Mouse (Mus musculus) heart, postnatal 25 days (tissue): Measurements from ENCODE around the gene Hist1h2bg. TPM values are rescaled to one million over a fixed set of nuclear protein-coding genes. Genes with fewer than 3 reads are reported as not detected.
A peak's percentile ranks its signal among the peaks of the same experiment; 100 is the strongest.
"Not testable (repeated sequence)": the region's sequence is repeated elsewhere in the genome, so short reads cannot be mapped to it uniquely, and the experiment has no call there.

ENCODE experiments used
- DNase-seq: peaks from one replicate; pipeline ENCODE4 v3.0.0; 2022; ENCODE audit warnings: low spot score
- intact Hi-C: fragments of 180-260 bp; cut with DNase I; formaldehyde crosslinking; loops from one replicate; pipeline ENCODE4 v1.15.1; 2025
- total RNA-seq, 2 experiments: library from RNA; stranded (reverse); gene quantifications; 2 replicates each; pipeline ENCODE4 v1.2.3; 2021

The Hist1h2bg gene
- total RNA-seq, 2 experiments from 2014 or later, result 28.4 to 48.1 TPM

GRCm38 (mm10) chr13:23576351-23576881 is 5.2 kb downstream of the Hist1h2bg start:
- intact Hi-C loops, result no loop called here
- DNase-seq, result no peak

DNA sequence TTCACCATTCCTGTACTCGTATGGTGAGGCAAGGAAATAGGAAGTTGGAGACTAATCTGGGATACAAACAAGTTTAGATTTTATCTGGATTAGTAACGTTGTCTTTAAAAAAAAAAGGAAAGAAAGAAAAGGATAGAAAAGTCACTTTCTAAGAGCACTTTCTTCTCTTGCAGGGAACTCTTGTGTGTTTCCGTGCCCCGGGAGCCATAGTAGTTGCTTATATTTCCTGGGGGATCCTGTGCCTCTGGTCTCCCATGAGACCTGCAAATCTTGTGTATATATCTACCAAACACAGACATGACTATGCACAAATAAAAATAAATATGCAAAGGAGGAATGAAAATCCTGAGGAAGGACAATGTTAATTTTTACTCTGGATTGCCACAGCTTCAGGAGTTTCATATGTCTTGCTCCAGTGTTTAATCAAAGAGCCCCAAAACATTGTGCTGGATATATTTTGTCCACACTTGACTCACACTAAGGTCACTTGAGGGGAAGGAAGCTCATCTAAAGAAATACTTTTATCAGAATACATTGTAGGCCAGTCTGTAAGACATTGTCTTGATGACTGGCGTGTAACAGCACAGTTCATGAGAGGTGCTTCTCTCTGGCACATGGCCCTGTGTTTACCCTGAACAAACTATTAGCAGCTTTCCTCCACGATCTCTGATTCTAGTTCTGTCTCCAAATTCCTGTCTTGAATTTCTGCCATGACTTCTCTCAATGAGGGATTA is 5.9 kb downstream of the Hist1h2bg start:
- no peak for DNase-seq
- intact Hi-C loops, result no loop called here

DNA sequence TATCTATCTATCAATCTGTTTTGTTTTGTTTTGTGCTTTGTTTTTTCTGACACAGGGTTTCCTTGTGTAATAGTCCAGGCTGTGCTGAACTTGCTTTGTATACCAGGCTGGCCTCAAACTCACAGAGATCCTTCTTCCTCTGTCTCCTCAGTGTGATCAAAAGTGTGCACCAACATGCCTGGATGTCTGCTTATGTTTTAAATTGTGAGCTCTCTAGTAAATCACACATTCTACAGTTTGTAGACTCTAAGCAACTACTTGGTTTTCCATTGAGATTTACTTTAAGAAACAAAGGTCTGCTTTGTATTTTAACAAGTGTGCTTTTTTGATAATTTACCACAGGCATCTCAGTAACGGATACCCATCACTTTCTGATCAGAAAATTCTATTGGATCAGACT is 6.6 kb downstream of the Hist1h2bg start:
- DNase-seq, result no peak
- intact Hi-C loops, result no loop called here

GRCm38 (mm10) chr13:23581408-23582218 is 10.4 kb downstream of the Hist1h2bg start, which contains the start of gene Hist1h4d:
Gene Hist1h4d (plus strand): TSS chr13:23581598.
- peak; percentile 97 for DNase-seq
- intact Hi-C loops, result loop anchor here (5.0 kb wide), 3 partner anchors 49 to 171 kb away; partner anchors contain the start of genes Hist1h2ab, Hist1h2af, Hist1h3b and Hist1h4h

GRCm38 (mm10) chr13:23582219-23583056 is 11.2 kb downstream of the Hist1h2bg start:
- no peak for DNase-seq
- intact Hi-C loops, result loop anchor here (5.0 kb wide), 3 partner anchors 50 to 170 kb away; partner anchors contain the start of genes Hist1h2ab, Hist1h2af, Hist1h3b and Hist1h4h

DNA sequence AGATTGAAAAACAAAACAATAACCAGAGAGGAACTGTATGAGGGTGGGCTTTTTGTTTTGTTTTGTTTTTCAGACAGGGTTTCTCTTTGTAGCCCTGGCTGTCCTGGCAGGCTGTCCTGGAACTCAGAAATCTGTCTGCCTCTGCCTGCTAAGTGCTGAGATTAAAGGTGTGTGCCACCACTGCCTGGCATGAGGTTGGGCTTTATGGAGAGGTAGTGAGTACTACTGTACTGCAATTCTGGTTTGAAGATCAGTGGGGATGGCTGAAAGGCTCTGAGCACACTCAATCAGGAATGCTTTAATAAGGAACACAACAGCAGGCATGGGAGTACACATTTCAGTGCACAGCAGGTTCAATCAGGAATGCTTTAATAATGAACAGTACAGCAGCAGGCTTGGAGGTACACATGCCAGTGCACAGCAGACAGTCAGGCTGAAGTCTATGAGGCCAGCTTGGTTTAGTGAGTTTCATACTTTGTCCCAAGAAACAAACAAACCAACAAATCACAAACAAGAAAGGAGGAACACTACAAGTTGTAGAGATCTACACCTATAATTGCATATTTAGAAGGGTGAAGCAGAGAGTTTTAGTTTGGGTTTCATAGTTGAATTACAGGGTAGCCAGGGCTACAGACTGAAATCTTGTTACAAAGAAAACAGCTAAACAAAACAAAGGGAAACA is 12.3 kb downstream of the Hist1h2bg start:
- intact Hi-C loops, result loop anchor here (5.0 kb wide), 3 partner anchors 51 to 169 kb away; partner anchors contain the start of genes Hist1h2ab, Hist1h2af, Hist1h3b and Hist1h4h
- DNase-seq, result no peak

DNA sequence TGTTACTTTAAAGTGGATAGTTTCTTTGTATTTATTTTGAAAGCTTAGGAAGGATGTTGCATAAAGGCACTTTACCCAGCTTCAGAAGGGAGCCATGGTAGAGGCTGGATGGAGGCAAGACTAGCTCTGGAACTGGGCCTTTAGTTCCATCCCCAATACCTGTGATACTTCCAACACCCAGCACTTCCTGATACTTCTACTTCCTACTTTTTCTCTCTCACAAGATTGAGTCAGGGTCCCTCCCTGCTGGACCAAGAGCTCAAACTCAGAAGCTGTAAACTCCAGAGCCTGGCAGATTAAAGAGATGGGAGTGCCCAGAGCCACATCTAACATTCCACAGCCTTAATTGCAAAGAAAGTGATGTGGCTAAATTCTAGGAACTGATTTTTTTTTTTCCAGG is 13.1 kb downstream of the Hist1h2bg start:
- DNase-seq, result no peak
- intact Hi-C loops, result loop anchor here (5.0 kb wide), 3 partner anchors 52 to 168 kb away; partner anchors contain the start of genes Hist1h2ab, Hist1h2af, Hist1h3b and Hist1h4h

GRCm38 (mm10) chr13:23585029-23585441 is 13.8 kb downstream of the Hist1h2bg start:
- intact Hi-C loops, result loop anchor here (1.0 to 5.0 kb wide), 3 partner anchors 36 to 1828 kb away; partner anchors contain the start of genes Hist1h2ag, Hist1h2be, Hist1h2bj and Hist1h4i

DNA sequence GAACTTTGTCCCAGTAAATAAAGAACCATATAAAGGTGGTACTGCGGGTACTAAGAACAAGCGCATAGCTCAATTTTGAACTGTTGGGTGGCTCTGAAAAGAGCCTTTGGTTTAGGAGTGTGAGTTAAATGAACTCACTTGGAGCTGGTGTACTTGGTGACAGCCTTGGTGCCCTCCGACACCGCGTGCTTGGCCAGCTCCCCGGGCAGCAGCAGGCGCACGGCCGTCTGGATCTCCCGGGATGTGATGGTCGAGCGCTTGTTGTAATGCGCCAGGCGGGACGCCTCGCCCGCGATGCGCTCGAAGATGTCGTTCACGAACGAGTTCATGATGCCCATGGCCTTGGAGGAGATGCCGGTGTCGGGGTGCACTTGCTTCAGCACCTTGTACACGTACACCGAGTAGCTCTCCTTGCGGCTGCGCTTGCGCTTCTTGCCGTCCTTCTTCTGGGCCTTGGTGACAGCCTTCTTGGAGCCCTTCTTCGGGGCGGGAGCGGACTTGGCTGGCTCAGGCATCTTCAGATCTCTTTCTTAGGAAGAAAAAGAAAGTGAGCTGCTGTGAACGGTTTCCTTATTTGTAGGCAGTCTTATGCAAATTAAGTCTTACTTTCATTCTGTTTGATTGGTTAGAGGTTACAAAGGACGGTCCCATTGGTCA is 14.4 kb downstream of the Hist1h2bg start:
- peak; percentile 66 for DNase-seq
- intact Hi-C loops, result loop anchor here (1.0 to 5.0 kb wide), 3 partner anchors 36 to 1828 kb away; partner anchors contain the start of genes Hist1h2ag, Hist1h2be, Hist1h2bj and Hist1h4i

More at GRCm38 (mm10) chr13:23585029-23585441, 13.8 kb downstream of the Hist1h2bg start:
- peak; percentile 50 for DNase-seq

DNA sequence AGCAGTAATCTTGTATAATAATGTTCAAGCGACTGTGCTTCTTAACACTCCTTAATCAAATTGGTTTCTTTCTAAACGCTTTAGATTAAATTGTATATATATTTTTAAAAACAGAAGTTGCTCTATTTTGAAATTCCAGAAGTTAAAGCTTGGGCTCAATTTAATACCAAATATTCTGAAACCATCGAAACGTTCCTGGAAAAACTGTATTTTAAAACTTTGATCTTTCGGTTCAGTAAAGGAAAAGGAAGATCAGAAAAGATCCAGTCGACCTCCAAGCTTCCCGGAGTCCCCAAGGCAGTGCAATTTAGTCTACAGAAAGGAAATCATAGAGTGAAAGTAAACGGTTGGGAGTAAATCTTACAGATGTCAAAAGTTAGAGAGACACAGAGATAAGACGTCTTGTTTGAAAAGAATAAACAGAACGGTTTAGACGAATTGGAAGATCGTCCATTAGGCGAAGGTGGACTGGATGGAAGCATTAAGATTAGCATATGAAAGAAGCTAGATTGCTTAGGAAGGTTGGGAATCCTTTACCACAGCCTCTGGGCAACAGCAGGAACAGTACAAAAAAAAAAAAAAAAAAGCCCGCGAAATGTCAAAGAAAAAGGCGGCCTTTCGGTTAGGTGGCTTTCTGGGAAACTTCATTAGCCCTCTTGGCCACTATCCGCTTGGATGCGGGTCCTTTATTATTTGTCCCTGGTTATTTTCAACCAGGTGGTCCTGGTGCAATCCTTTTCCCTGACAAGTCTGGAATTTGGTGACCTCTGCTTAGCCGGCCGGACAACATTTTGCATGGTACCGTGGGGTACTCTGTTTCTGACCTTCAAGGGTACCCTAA is 15.1 kb downstream of the Hist1h2bg start:
- intact Hi-C loops, result loop anchor here (5.0 kb wide), 2 partner anchors 1544 to 1829 kb away; partner anchors contain the start of genes Hist1h2ag, Hist1h2bj and Hist1h4i
- DNase-seq, result no peak

GRCm38 (mm10) chr13:23586940-23587225 is 15.7 kb downstream of the Hist1h2bg start:
- intact Hi-C loops, result loop anchor here (5.0 kb wide), 2 partner anchors 1545 to 1830 kb away; partner anchors contain the start of genes Hist1h2ag, Hist1h2bj and Hist1h4i
- DNase-seq, result no peak

DNA sequence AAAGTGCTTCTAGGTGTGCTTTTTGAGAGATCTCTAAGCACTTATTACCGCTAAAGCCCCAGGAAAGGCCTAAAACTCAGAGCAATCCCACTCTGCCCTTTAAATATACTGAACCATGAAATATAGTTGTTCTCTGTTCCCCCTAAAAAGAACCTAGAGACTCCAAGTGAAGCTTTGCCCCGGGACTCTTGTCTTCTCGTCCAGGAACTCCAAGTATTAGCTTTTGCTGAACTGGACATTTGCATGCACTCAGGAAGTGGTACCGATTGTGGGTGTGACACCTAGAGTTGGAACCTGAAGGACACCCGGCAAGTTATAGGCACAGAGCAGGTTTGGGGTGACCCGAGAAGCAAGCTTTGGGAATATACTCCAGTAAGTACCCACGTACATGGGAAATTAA is 20.0 kb downstream of the Hist1h2bg start:
- DNase-seq, result no peak
- intact Hi-C loops, result no loop called here

DNA sequence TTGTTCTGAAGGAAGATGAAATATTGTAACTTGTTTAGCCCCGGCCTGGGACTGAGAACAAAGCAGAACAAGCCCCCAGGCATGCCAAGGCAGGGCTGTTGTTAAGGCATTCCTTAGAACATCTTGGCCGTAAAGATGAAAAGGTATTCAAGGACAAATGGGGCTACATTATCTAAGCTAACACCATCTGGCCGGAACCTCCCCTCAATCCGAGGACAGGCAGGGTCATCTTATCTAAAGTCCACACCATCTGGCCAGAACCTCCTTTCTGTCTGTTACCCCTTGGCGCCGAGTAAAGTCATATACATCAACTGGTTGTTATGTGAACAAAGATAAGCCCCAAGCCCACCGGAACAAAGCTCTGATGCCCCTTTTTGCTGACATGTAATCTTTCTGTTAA is 20.7 kb downstream of the Hist1h2bg start:
- intact Hi-C loops, DNase-seq: not testable (repeated sequence)

- intact Hi-C loops, result no loop called here
- DNase-seq, result no peak
Observed at GRCm38 (mm10) chr13:23592614-23593013, 21.4 kb downstream of the Hist1h2bg start.

DNA sequence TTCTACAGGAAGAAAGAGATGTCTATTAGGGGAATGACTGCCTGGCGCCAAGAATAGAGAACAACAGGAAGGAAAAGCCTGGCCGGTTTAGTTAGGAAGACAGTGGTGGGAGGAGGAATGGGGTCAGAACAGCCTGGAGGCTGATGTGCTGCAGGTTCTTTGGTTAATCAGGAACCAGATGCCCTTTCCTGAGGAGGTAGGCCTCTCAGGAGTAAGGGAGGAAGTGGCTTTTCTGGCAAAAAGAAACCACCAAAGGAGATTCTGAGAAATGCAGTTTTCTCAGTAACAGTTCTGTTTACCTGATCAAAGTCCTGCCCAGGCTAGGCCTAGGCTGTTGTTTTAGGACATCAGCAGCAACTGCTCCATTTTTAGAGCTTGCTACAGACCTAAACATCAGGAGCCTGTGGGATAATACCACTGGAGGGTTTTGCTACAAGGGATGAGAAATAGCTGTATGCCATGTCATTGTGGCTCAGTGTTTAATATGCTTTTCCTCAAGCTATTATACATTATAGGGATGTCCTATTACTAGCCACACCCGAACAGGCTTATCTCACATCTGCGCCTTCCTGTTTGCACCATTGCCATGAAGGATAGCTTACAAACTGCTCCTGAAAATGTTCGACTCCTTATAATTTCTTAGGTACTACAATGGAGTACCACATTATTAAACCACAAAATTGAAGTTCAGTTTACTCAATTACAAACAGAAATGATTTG is 22.0 kb downstream of the Hist1h2bg start:
- DNase-seq, result no peak
- intact Hi-C loops, result no loop called here

DNA sequence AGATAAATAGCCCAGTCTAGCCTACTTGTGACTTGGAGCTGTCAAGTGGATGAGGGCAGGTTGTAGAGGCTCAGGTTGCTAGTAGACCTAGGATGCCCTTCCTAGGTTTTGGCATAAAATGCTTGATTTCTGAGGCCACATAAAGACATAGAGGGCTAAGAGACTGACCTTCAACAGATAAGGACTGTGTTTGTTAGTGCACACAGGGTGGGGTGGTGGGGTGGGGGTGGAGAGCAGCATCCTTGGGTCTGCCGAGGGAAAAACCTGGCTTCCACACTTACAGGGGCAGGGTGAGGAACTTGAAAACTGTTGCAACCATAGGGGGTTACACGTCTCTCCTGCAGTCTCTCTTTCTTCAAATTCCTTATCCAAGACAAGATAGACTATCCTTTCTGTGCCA is 24.0 kb downstream of the Hist1h2bg start:
- DNase-seq, result no peak
- intact Hi-C loops, result loop anchor here (5.0 kb wide), 1 partner anchor 68 kb away; no protein-coding TSS in a partner anchor
